Mouse (Mus musculus) liver, embryonic 16.5 days (tissue): Measurements from ENCODE around the gene Stk40. TPM values are rescaled to one million over a fixed set of nuclear protein-coding genes. Genes with fewer than 3 reads are reported as not detected.
A peak's percentile ranks its signal among the peaks of the same experiment; 100 is the strongest.

ENCODE experiments used
- ATAC-seq: fragments of 200-750 bp; cut with Nextera tagmentation; 2 replicates; pipeline ENCODE4 v1.8.0; 2017; ENCODE audit warnings: low read depth, mild to moderate bottlenecking, moderate number of reproducible peaks, moderate library complexity
- H3K27ac ChIP-seq: fragments of 300-500 bp; sonication (generic); 2 replicates; pipeline ENCODE4 v1.5.1; 2014; ENCODE audit warnings: mild to moderate bottlenecking, low read length
- H3K27me3 ChIP-seq: fragments of 300-500 bp; sonication (generic); 2 replicates; pipeline ENCODE4 v1.6.1; 2014; ENCODE audit warnings: low read depth, low read length, mixed read lengths; ENCODE audit not compliant: control insufficient read depth, insufficient read depth
- H3K36me3 ChIP-seq: fragments of 300-500 bp; sonication (generic); 2 replicates; pipeline ENCODE4 v1.6.1; 2014; ENCODE audit warnings: mild to moderate bottlenecking; ENCODE audit not compliant: control insufficient read depth, insufficient read depth
- H3K4me1 ChIP-seq: fragments of 300-500 bp; sonication (generic); 2 replicates; pipeline ENCODE4 v1.6.1; 2014; ENCODE audit warnings: low read depth, low read length, mixed read lengths; ENCODE audit not compliant: control insufficient read depth
- H3K4me2 ChIP-seq: fragments of 300-500 bp; sonication (generic); 2 replicates; pipeline ENCODE4 v1.6.1; 2014; ENCODE audit warnings: low read depth, low read length, mixed read lengths
- H3K4me3 ChIP-seq: fragments of 300-500 bp; sonication (generic); 2 replicates; pipeline ENCODE4 v1.5.1; 2014; ENCODE audit warnings: low read depth, mild to moderate bottlenecking, low read length
- H3K9ac ChIP-seq: fragments of 300-500 bp; sonication (generic); 2 replicates; pipeline ENCODE4 v1.6.1; 2014; ENCODE audit warnings: low read depth, low read length
- H3K9me3 ChIP-seq: fragments of 300-500 bp; sonication (generic); replicated peaks from 2 replicates; pipeline ENCODE4 v1.6.1; 2016; ENCODE audit warnings: low read length; ENCODE audit not compliant: control insufficient read depth
- WGBS: fragments of 180-500 bp; shearing (Covaris S2); extraction: QIAGEN DNeasy Blood & Tissue Kit; methylation state at CpG from one replicate; pipeline ENCODE4 v1.1.7; 2014; ENCODE audit not compliant: insufficient replicate concordance; 5-methylcytosine and 5-hydroxymethylcytosine counted together
- polyA plus RNA-seq: library from polyadenylated mRNA; unstranded; fragments of >200 nt; fragmentation: Nextera tagmentation; extraction: Ambion mirVana; gene quantifications from 2 replicates; pipeline ENCODE4 v1.2.1, GENCODE M21; 2015

The Stk40 gene
- polyA plus RNA-seq, 1 experiment from 2014 or later, result 12.9 TPM

- H3K4me2 ChIP-seq, result peak within 1 kb of the TSS; percentile 69
- 22% methylated on average over 24 of the region's 24 CpGs for WGBS
- peak within 1 kb of the TSS; percentile 50 for H3K9ac ChIP-seq
- no peaks in the 10 kb centered on the region for H3K36me3 ChIP-seq
- H3K4me1 ChIP-seq, result peaks cover 19% of the 10 kb centered on the region
- H3K9me3 ChIP-seq, result no peaks in the 10 kb centered on the region; the same call in 1 of the 2 replicates
- H3K27me3 ChIP-seq, result peaks cover 27% of the 10 kb centered on the region
- peak within 1 kb of the TSS; percentile 58 for H3K4me3 ChIP-seq
- peak within 1 kb of the TSS; percentile 51 for H3K27ac ChIP-seq
- ATAC-seq, result peak; percentile 79
Observed at GRCm38 (mm10) chr4:126147533-126148160, 43.9 kb downstream of the Stk40 start, which contains the start of gene Eva1b. Gene Eva1b (plus strand): TSS chr4:126147744.

- Histone ChIP-seq H3K36me3 (no peaks in the 10 kb centered on the region), H3K27ac (peak overlapping the region; percentile 51), H3K9ac (peak overlapping the region; percentile 50), H3K9me3 (no peaks in the 10 kb centered on the region; the same call in 1 of the 2 replicates), H3K4me2 (peak overlapping the region; percentile 69), H3K4me3 (peak overlapping the region; percentile 58), H3K27me3 (peaks cover 27% of the 10 kb centered on the region), H3K4me1 (peaks cover 19% of the 10 kb centered on the region)
- peak; percentile 69 for ATAC-seq
- WGBS, result under 1% methylated on average over 54 of the region's 67 CpGs
Observed at GRCm38 (mm10) chr4:126148161-126148961, 44.6 kb downstream of the Stk40 start.

GRCm38 (mm10) chr4:126149041-126149676, 45.4 kb downstream of the Stk40 start:
- no peak for ATAC-seq
- peak overlapping the region; percentile 44 for H3K27ac ChIP-seq

GRCm38 (mm10) chr4:126149798-126150197, 46.0 kb downstream of the Stk40 start:
- 65% methylated on average over 10 of the region's 10 CpGs for WGBS
- ATAC-seq, result no peak
- no peaks in the 10 kb centered on the region for H3K9me3 ChIP-seq
- H3K27ac ChIP-seq, result no peak overlapping the region
- peaks cover 27% of the 10 kb centered on the region for H3K27me3 ChIP-seq
- H3K4me2 ChIP-seq, result no peak overlapping the region
- no peaks in the 10 kb centered on the region for H3K36me3 ChIP-seq
- H3K4me1 ChIP-seq, result peaks cover 19% of the 10 kb centered on the region
- no peak overlapping the region for H3K9ac ChIP-seq
- no peak overlapping the region; the same call in 1 of the 2 replicates for H3K4me3 ChIP-seq

More at GRCm38 (mm10) chr4:126149041-126149676, 45.4 kb downstream of the Stk40 start:
- H3K4me3 ChIP-seq, result peak overlapping the region; percentile 58
- H3K4me2 ChIP-seq, result peak overlapping the region; percentile 69
- H3K27me3 ChIP-seq, result peaks cover 27% of the 10 kb centered on the region
- WGBS, result 41% methylated on average over 42 of the region's 42 CpGs
- no peaks in the 10 kb centered on the region for H3K36me3 ChIP-seq
- peaks cover 19% of the 10 kb centered on the region for H3K4me1 ChIP-seq
- no peaks in the 10 kb centered on the region for H3K9me3 ChIP-seq
- H3K9ac ChIP-seq, result peak overlapping the region; percentile 50

GRCm38 (mm10) chr4:126150297-126150948, 46.7 kb downstream of the Stk40 start:
- Histone ChIP-seq H3K4me3 (no peak overlapping the region), H3K36me3 (no peaks in the 10 kb centered on the region), H3K27ac (0 out of 2 replicates have a peak overlapping the region, but pooled peaks have one; percentile 19), H3K4me2 (no peak overlapping the region), H3K27me3 (peaks cover 27% of the 10 kb centered on the region), H3K9ac (no peak overlapping the region), H3K9me3 (no peaks in the 10 kb centered on the region), H3K4me1 (peaks cover 24% of the 10 kb centered on the region)
- 41% methylated on average over 16 of the region's 16 CpGs for WGBS
- ATAC-seq, result 0 out of 2 replicates have a peak, but pooled peaks have one; percentile 8

GRCm38 (mm10) chr4:126150949-126151320, 47.2 kb downstream of the Stk40 start:
- Histone ChIP-seq H3K4me3 (no peak overlapping the region), H3K4me2 (no peak overlapping the region), H3K27me3 (peaks cover 27% of the 10 kb centered on the region), H3K27ac (no peak overlapping the region), H3K9ac (no peak overlapping the region), H3K36me3 (no peaks in the 10 kb centered on the region), H3K9me3 (no peaks in the 10 kb centered on the region), H3K4me1 (peaks cover 27% of the 10 kb centered on the region)
- ATAC-seq, result no peak
- WGBS, result 66% methylated on average over 6 of the region's 6 CpGs

- H3K27me3 ChIP-seq, result peaks cover 27% of the 10 kb centered on the region
- no peaks in the 10 kb centered on the region for H3K9me3 ChIP-seq
- no peak for ATAC-seq
- H3K9ac ChIP-seq, result no peak overlapping the region
- H3K27ac ChIP-seq, result no peak overlapping the region
- no peaks in the 10 kb centered on the region for H3K36me3 ChIP-seq
- H3K4me2 ChIP-seq, result no peak overlapping the region
- WGBS, result 66% methylated on average over 16 of the region's 16 CpGs
- peaks cover 27% of the 10 kb centered on the region for H3K4me1 ChIP-seq
- no peak overlapping the region for H3K4me3 ChIP-seq
Observed at GRCm38 (mm10) chr4:126151701-126152440, 48.1 kb downstream of the Stk40 start.

- Histone ChIP-seq H3K4me1 (peaks cover 25% of the 10 kb centered on the region), H3K27me3 (peaks cover 20% of the 10 kb centered on the region), H3K4me2 (no peak overlapping the region), H3K27ac (no peak overlapping the region), H3K9me3 (no peaks in the 10 kb centered on the region), H3K4me3 (no peak overlapping the region), H3K9ac (no peak overlapping the region), H3K36me3 (no peaks in the 10 kb centered on the region)
- WGBS, result 33% methylated on average over 14 of the region's 14 CpGs
- no peak for ATAC-seq
Observed at GRCm38 (mm10) chr4:126152864-126153263, 49.1 kb downstream of the Stk40 start.
